Mouse (Mus musculus) small intestine, adult 2 months (tissue): Measurements from ENCODE around the gene Foxc2.

Experiments used
- CTCF ChIP-seq: fragments of 200-500 bp; IDR thresholded peaks from 2 replicates; pipeline ENCODE4 v1.5.1; 2012; ENCODE audit warnings: low read depth, mild to moderate bottlenecking, control low read depth, inconsistent platforms, low read length, moderate library complexity, mixed read lengths; ENCODE audit not compliant: insufficient replicate concordance, insufficient read length; ENCODE audit errors: extremely low read depth
- POLR2A ChIP-seq: fragments of 200-500 bp; IDR thresholded peaks from 2 replicates; pipeline ENCODE4 v1.6.1; 2012; ENCODE audit warnings: low read depth, mild to moderate bottlenecking, control low read depth, inconsistent platforms, low read length, moderate library complexity

DNA sequence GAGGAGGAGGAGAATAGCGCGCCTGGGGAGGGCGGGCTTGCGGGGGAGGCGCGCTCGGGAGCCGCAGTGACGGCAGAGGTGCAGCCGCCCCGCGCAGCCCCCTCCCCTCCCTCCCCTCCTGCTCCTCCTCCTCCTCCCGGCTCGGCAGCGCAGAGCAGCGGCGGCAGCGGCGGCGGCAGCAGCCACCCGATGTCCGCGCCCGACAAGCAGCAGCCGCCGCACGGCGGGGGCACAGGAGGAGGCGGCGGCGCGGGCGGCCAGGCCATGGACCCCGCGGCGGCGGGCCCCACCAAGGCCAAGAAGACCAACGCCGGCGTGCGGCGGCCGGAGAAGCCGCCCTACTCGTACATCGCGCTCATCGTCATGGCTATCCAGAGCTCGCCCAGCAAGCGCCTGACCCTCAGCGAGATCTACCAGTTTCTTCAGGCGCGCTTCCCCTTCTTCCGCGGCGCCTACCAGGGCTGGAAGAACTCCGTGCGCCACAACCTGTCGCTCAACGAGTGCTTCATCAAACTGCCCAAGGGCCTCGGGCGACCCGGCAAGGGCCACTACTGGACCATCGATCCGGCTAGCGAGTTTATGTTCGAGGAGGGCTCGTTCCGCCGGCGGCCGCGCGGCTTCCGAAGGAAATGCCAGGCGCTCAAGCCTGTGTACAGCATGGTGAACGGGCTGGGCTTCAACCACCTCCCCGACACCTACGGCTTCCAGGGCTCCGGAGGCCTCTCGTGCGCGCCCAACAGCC lies 31.6 kb upstream of the Foxc2 start, which contains the start of gene Foxf1:
- TF ChIP-seq CTCF: no peak
- TF ChIP-seq POLR2A: no peak; the same call in 1 of the 2 replicates
